Mouse (Mus musculus) heart, adult 2 months (tissue): ENCODE measurements at regions not wholly inside any gene's neighbourhood (a gene's known extent, or its start where the extent isn't known, plus 50 kb on each side); places are given as distances from the start of the nearest gene placed in this dataset.

Experiments
- DNase-seq, 2 experiments: peaks; one replicate each; pipeline ENCODE4 v3.0.0; 2021
- H3K27ac ChIP-seq: fragments of 200-600 bp; 2 replicates; pipeline ENCODE4 v1.8.1; 2022
- H3K27me3 ChIP-seq: fragments of 200-500 bp; 2 replicates; pipeline ENCODE4 v1.6.1; 2012; ENCODE audit warnings: mild to moderate bottlenecking, low read length, inconsistent platforms, mixed read lengths; ENCODE audit not compliant: control insufficient read depth, insufficient read depth
- H3K36me3 ChIP-seq: fragments of 200-500 bp; 2 replicates; pipeline ENCODE4 v1.6.1; 2012; ENCODE audit warnings: low read length, inconsistent platforms; ENCODE audit not compliant: control insufficient read depth, insufficient read depth
- H3K4me1 ChIP-seq: fragments of 200-500 bp; 2 replicates; pipeline ENCODE4 v1.6.1; 2011; ENCODE audit warnings: low read length; ENCODE audit not compliant: control insufficient read depth, insufficient read depth
- H3K4me3 ChIP-seq: fragments of 200-600 bp; 2 replicates; pipeline ENCODE4 v1.8.1; 2022
- H3K79me2 ChIP-seq: fragments of 200-500 bp; replicated peaks from 2 replicates; pipeline ENCODE4 v1.6.1; 2012; ENCODE audit warnings: mild to moderate bottlenecking, inconsistent platforms, low read length, moderate library complexity, mixed read lengths; ENCODE audit not compliant: control insufficient read depth, insufficient read depth
- H3K9ac ChIP-seq: fragments of 200-500 bp; 2 replicates; pipeline ENCODE4 v1.6.1; 2012; ENCODE audit warnings: low read depth, mild to moderate bottlenecking, control low read depth, inconsistent platforms, low read length, mixed read lengths
- CTCF ChIP-seq: fragments of 200-600 bp; IDR thresholded peaks from 2 replicates; pipeline ENCODE4 v1.8.1; 2022; ENCODE audit warnings: antibody characterized with exemption, mild to moderate bottlenecking, moderate library complexity
- EP300 ChIP-seq: fragments of 200-500 bp; IDR thresholded peaks from 2 replicates; pipeline ENCODE4 v1.6.1; 2011; ENCODE audit warnings: low read depth, low read length, control low read depth; ENCODE audit not compliant: insufficient read depth
- POLR2A ChIP-seq: fragments of 200-500 bp; IDR thresholded peaks from 2 replicates; pipeline ENCODE4 v1.6.1; 2011; ENCODE audit warnings: mild to moderate bottlenecking, low read depth, low read length, control low read depth; ENCODE audit not compliant: insufficient read depth
- WGBS: fragments of 180-500 bp; shearing (Covaris S2); methylation state at CpG from one replicate; pipeline ENCODE4 v1.1.7; 2018; 5-methylcytosine and 5-hydroxymethylcytosine counted together
- intact Hi-C: fragments of 180-260 bp; cut with DNase I; formaldehyde crosslinking; loops from one replicate; pipeline ENCODE4 v1.15.1; 2025

GRCm38 (mm10) chr10:111666963-111667362, 160.9 kb downstream of the Phlda1 start:
- no peaks in the 10 kb centered on the region for H3K4me1 ChIP-seq
- 64% methylated on average over 13 of the region's 13 CpGs for WGBS
- intact Hi-C loops, result no loop called here
- H3K36me3 ChIP-seq, result no peaks in the 10 kb centered on the region
- H3K27ac ChIP-seq, result no peak overlapping the region
- TF ChIP-seq CTCF, result no peak
- no peak for TF ChIP-seq EP300
- no peak for TF ChIP-seq POLR2A
- no peaks in the 10 kb centered on the region for H3K27me3 ChIP-seq
- no peak overlapping the region for H3K9ac ChIP-seq
- H3K4me3 ChIP-seq, result no peak overlapping the region
- DNase-seq, result no peak
- no peaks in the 10 kb centered on the region for H3K79me2 ChIP-seq

DNA sequence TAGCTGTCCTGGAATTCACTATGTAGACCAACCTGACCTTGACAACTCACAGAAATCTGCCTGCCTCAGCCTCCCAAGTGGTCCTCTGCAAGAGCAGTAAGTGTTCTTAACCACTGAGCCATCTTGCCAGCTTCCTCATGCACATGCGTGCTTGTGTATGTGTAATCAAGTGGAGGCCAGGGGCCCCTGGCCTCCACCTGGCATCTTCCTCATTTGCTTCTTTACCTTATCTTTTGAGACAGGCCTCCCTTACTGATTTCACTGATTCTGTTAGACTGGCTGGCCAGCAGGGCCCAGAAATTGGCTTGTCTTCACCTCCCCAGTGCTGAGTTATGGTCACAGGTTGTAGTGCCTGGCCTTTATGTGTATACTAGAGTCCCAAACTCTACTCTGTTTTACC, 162.6 kb downstream of the Phlda1 start:
- no peak for DNase-seq
- Histone ChIP-seq H3K27me3 (no peaks in the 10 kb centered on the region), H3K4me3 (no peak overlapping the region), H3K79me2 (no peaks in the 10 kb centered on the region), H3K4me1 (no peaks in the 10 kb centered on the region), H3K9ac (no peak overlapping the region), H3K36me3 (no peaks in the 10 kb centered on the region), H3K27ac (no peak overlapping the region)
- TF ChIP-seq EP300 (no peak), POLR2A (no peak), CTCF (no peak)
- WGBS, result 97% methylated on average over 1 of the region's 1 CpGs
- intact Hi-C loops, result no loop called here

DNA sequence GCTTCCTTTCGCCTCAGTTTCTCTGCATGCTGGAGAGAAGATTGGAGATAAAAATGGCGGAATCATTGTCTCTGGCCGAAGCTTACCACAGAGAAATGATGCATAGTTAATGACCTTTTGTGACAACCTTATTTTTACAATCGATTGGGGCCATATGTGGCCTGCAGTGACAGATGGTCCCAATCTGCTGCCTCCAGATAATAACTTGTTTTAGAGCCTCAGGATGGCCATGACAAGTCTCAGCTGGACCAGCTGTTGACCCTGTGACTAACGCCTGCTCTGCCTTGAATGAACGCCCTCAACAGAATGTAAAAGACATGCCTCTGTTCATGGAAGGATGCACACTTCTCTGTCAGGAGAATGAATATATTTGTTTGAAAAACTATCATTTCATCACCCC, 163.6 kb downstream of the Phlda1 start:
- intact Hi-C loops, result no loop called here
- WGBS, result 77% methylated on average over 6 of the region's 6 CpGs
- Histone ChIP-seq H3K4me1 (no peaks in the 10 kb centered on the region), H3K4me3 (no peak overlapping the region), H3K27ac (no peak overlapping the region), H3K79me2 (no peaks in the 10 kb centered on the region), H3K36me3 (no peaks in the 10 kb centered on the region), H3K9ac (no peak overlapping the region), H3K27me3 (no peaks in the 10 kb centered on the region)
- TF ChIP-seq CTCF, result no peak
- TF ChIP-seq POLR2A, result no peak
- TF ChIP-seq EP300, result 0 out of 2 replicates have a peak, but pooled peaks have one; percentile 50
- peak in 1 of 2 experiments; percentile 39 for DNase-seq

- peak; percentile 10 to 35 for DNase-seq
- Histone ChIP-seq H3K36me3 (no peaks in the 10 kb centered on the region), H3K27ac (no peak overlapping the region; the same call in 1 of the 2 replicates), H3K27me3 (no peaks in the 10 kb centered on the region), H3K9ac (no peak overlapping the region), H3K4me1 (no peaks in the 10 kb centered on the region), H3K4me3 (no peak overlapping the region), H3K79me2 (no peaks in the 10 kb centered on the region)
- TF ChIP-seq EP300 (no peak), POLR2A (no peak), CTCF (no peak)
- intact Hi-C loops, result no loop called here
- WGBS, result 63% methylated on average over 14 of the region's 14 CpGs
Observed at GRCm38 (mm10) chr10:111670666-111671065, 164.6 kb downstream of the Phlda1 start.

GRCm38 (mm10) chr10:111672454-111673316, 166.6 kb downstream of the Phlda1 start:
- Histone ChIP-seq H3K27ac (no peak overlapping the region), H3K9ac (no peak overlapping the region), H3K4me3 (no peak overlapping the region), H3K27me3 (no peaks in the 10 kb centered on the region), H3K36me3 (no peaks in the 10 kb centered on the region), H3K4me1 (peaks cover 5% of the 10 kb centered on the region), H3K79me2 (no peaks in the 10 kb centered on the region)
- intact Hi-C loops, result no loop called here
- TF ChIP-seq POLR2A (no peak), EP300 (no peak), CTCF (no peak)
- 55% methylated on average over 12 of the region's 12 CpGs for WGBS
- no peak for DNase-seq

DNA sequence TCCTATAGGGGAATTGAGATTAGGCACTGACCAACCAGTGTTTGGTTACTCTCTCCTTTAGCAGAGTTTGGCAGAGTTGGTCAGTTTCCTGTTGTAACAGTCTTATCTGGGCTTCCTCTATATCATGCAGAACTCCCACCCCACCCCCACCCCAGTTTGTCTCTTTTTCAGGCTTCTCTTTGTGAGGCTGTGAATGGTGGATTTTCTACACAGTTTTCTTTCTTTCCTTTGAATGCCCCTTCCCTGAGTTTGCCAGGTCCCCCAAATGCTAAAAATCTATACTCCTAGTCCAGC, 167.2 kb downstream of the Phlda1 start:
- H3K27ac ChIP-seq, result no peak overlapping the region
- H3K79me2 ChIP-seq, result no peaks in the 10 kb centered on the region
- no peaks in the 10 kb centered on the region for H3K36me3 ChIP-seq
- TF ChIP-seq EP300 (no peak), CTCF (no peak), POLR2A (no peak)
- H3K4me3 ChIP-seq, result no peak overlapping the region
- DNase-seq, result no peak
- H3K4me1 ChIP-seq, result peaks cover 5% of the 10 kb centered on the region
- intact Hi-C loops, result no loop called here
- H3K9ac ChIP-seq, result no peak overlapping the region
- no peaks in the 10 kb centered on the region for H3K27me3 ChIP-seq
